Mouse (Mus musculus): Measurements from ENCODE around the gene Ryr3.
"Not testable (repeated sequence)": the region's sequence is repeated elsewhere in the genome, so short reads cannot be mapped to it uniquely, and the experiment has no call there.

The Ryr3 gene

GRCm38 (mm10) chr2:113095184-113095583 lies 121.7 kb downstream of the Ryr3 start:
- no peak for DNase-seq (ENCODE audit: low spot score)

GRCm38 (mm10) chr2:113094088-113094487 lies 122.8 kb downstream of the Ryr3 start:
- DNase-seq (ENCODE audit: low spot score): no peak

GRCm38 (mm10) chr2:113092756-113093155 lies 124.1 kb downstream of the Ryr3 start:
- DNase-seq (ENCODE audit: low spot score): no peak

GRCm38 (mm10) chr2:113091316-113091715 lies 125.6 kb downstream of the Ryr3 start:
- not testable (repeated sequence) for DNase-seq (ENCODE audit: low spot score)

- DNase-seq (ENCODE audit: low spot score): no peak
Measured at GRCm38 (mm10) chr2:113076396-113076795, 140.5 kb downstream of the Ryr3 start.

DNA sequence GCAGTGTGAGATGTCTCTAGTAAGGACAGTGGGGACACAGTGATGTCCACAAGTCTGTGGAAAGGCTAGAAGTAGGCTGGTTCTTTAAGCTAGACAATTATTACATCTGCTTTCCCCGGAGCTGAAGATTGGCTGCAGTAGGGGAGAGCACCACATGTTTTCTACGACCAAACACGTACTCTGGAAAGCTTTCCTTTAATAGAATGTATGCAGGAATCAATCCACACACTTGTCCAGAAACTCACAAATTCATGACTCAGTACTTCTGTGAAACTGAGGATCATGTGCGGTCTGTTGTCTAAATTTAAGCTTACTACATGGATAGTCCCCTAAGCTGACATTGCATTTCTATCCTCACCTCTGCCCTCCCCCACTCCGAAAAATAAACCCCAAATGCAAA lies 157.5 kb downstream of the Ryr3 start:
- DNase-seq (ENCODE audit: low spot score): no peak

DNA sequence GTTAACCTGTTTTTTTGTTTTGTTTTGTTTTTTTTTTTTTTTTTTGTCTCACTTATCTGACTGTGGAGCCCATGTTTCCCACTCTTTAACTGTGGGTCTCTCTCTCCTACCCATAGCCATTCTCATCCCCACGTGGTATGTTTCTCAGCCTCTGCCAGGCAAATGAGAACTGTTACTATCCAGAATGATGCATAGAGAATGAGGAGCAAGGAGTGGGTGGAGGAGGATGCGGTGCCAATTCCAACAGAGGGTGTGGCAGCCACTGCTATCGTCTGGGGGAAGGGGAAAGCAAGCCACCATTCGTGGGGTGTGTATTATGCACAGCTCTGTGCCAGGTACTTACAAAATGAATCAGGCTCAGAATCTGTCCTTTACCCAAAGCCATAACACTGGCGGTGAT lies 158.0 kb downstream of the Ryr3 start:
- no peak for DNase-seq (ENCODE audit: low spot score)

GRCm38 (mm10) chr2:113058116-113058515 lies 158.8 kb downstream of the Ryr3 start:
- no peak for DNase-seq (ENCODE audit: low spot score)

DNA sequence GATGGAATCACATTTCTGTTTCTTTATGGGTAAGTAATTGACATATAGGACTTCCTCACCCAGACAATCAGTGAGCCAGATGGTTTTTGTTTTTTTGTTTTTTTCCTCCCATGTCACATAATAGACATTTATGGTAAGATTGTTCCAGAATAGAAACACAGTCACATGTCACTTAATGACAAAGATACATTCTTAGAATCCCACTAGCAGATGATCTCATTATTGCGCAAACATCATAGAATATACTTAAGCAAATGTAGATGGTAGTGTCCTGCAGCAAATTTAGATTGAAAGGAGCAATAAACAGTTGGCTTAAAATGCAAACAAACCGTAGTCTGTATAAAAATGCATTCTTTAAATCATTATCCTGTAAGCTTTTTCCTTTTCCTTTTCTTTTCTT lies 161.3 kb downstream of the Ryr3 start:
- DNase-seq (ENCODE audit: low spot score): no peak

GRCm38 (mm10) chr2:113049831-113050230 lies 167.1 kb downstream of the Ryr3 start:
- no peak for DNase-seq (ENCODE audit: low spot score)

DNA sequence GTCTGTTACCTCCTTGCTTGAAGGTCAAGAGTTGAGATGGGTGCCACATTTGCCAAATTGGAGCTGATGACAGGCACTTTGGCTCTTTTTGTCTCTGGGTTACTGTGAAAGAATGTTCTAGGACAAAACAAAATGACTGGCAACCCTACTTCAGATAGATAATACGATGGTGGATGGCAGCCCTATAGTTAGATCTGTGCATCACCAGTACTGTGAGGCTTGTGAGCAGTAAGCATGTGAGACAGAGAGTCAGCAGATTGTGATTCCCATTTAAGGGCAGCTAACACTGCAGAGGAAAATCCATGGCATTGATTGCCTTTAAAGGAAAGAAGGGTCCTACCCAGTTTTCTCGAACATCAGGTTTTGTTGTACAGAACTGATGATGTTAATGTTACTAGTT lies 180.3 kb downstream of the Ryr3 start:
- no peak for DNase-seq (ENCODE audit: low spot score)

- no peak for DNase-seq (ENCODE audit: low spot score)
Measured at GRCm38 (mm10) chr2:113030689-113031088, 186.2 kb downstream of the Ryr3 start.

DNA sequence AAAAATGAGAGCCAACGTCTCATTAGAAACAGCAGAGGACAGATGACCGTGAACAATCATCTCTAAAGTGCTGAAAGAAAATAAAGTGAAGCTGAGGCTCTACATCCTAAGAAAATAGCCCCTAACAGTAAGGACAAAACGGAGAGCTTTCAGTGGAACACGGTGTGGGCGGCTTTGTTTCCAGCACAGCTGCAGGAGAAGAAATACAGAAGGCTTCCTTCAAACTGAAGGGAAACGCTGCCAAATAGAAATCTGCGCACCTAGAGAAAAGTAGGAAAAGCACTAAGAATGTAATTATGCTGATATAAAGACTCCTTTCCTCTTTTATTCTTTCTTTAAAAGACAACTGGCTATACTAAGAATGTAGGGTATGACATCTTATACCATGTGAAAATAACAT lies 197.0 kb downstream of the Ryr3 start:
- no peak for DNase-seq (ENCODE audit: low spot score)

DNA sequence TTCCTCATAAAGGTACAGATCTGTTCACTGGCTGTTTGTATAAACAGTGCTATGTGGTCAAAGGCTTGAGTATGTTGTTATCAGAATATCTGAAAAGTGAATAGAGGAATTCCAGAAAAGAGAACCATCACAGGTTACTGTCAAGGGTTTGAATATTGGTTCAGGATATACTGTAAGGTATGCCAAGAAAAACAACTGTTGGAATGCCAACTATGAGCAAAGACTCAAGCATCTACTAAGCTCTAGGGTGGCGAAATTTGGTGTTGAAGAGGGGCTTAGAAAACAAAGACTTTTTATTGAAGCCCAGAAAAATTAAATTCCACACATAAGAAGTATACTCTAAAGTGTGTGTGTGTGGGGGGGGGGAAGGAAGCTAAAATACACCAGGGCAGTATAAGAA lies 198.6 kb downstream of the Ryr3 start:
- no peak for DNase-seq (ENCODE audit: low spot score)

- no peak for DNase-seq (ENCODE audit: low spot score)
Measured at GRCm38 (mm10) chr2:113016236-113016635, 200.7 kb downstream of the Ryr3 start.

DNA sequence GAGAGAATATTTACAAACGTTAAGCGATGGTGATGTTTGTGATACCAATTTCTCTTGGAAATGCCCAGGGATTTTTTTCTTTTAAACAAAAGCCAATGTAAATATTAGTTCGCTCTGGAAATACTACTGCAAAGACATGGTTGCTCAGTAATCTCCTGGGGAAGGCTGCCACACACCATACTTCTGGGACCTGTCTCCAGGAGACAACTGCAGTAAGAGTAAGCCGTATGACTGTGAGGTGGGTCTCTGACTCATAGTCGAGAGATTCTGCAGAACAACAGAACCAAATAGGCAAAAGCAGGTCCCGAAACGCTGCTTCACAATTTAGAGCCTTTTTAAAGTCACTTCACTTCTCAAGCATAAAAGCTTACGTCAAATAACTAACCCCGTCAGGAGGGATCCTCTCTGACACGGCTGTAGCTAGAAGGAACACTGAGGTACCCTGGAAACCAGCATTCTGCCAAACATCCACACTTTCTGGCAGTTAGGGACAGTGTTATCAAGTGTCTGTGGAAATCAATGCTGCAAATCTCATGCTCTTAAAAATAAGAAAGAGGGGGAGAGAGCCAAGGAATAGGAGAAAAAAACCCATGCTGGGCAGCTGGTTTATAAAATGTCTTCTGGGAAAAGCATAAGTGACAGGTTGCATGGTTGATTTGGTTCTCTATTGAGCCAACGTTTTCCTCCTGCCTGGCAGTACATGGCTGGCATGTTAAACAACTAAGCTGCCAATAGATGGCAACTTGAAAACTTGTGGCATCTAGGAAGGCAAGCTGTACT lies 207.7 kb downstream of the Ryr3 start:
- no peak for DNase-seq (ENCODE audit: low spot score)

GRCm38 (mm10) chr2:112998498-112998897 lies 218.4 kb downstream of the Ryr3 start:
- DNase-seq (ENCODE audit: low spot score): no peak

GRCm38 (mm10) chr2:112982908-112983510 lies 233.9 kb downstream of the Ryr3 start:
- no peak for DNase-seq (ENCODE audit: low spot score)

DNA sequence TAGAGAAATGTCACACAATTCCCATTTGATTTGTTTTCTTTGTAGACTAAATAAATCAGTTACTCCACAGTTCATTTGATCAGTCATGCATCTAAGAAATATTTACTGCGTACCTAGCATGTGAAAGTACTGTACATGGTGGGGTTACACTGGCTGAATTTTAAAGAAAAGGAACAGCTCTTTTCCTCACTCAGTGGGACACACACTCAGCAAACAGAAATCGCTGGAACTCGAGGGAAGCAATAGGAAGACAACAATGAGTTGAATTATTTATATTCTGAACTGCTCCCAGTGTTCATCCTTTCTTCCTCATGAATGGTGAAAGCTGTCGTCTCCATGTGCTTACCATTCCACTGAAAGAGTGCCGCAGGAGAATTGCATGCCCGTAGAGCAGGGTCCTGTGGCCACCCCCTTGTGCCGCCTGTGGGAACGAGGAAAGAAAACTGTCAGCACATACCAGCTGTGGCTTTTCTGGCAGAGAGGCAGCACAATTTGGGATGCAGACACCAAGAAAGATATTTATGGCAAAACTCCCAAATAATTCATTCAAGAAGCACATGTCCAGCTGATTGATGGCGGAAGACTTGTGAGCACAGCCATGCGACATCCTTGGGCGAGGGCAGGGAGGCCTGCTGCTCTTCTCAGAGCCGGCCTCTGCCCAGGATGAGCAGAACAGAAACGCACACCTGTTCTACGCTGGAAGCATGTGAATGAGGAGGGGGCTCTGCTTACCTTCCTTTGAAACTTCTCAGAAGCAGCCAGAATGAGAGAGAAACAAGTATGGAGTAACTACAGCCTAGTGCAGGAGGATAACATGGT lies 249.9 kb downstream of the Ryr3 start:
- DNase-seq (ENCODE audit: low spot score): no peak

DNA sequence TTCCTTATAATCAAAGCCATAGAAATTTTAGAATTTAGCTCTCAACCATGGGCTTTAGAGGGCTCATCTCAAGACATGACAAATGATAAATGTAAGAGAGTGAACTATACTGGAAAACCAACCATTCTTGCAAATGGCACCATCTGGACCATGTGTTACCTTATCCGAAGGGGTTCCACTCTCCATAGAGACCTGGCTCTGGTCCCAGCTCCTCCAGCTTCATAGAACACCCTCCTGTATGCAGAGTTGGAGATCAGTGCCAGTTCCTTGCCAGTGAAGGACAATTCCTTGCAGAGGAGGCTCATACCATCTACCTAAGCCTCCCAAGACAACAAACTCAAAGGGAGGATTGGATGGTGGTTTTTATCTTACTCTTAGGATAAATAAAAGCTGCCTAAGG lies 268.0 kb downstream of the Ryr3 start:
- no peak for DNase-seq (ENCODE audit: low spot score)

GRCm38 (mm10) chr2:112931776-112932175 lies 285.1 kb downstream of the Ryr3 start:
- no peak for DNase-seq (ENCODE audit: low spot score)

GRCm38 (mm10) chr2:112913796-112914195 lies 303.1 kb downstream of the Ryr3 start:
- no peak for DNase-seq (ENCODE audit: low spot score)

- no peak for DNase-seq (ENCODE audit: low spot score)
Measured at GRCm38 (mm10) chr2:112912611-112913010, 304.3 kb downstream of the Ryr3 start.
